Mouse (Mus musculus) forebrain, embryonic 15.5 days (tissue): Measurements from ENCODE around the gene Pprc1. TPM values are rescaled to one million over a fixed set of nuclear protein-coding genes. Genes with fewer than 3 reads are reported as not detected.

Source experiments
- ATAC-seq: fragments of 200-750 bp; cut with Nextera tagmentation; replicated peaks from 2 replicates; pipeline ENCODE4 v1.8.0; 2017; ENCODE audit warnings: mild to moderate bottlenecking, moderate TSS enrichment, moderate library complexity
- H3K27ac ChIP-seq: fragments of 300-500 bp; sonication (generic); replicated peaks from 2 replicates; pipeline ENCODE4 v1.5.1; 2015; ENCODE audit warnings: mild to moderate bottlenecking, inconsistent platforms
- H3K27me3 ChIP-seq: fragments of 300-500 bp; sonication (generic); 2 replicates; pipeline ENCODE4 v1.6.1; 2015; ENCODE audit warnings: inconsistent platforms
- H3K36me3 ChIP-seq: fragments of 300-500 bp; sonication (generic); 2 replicates; pipeline ENCODE4 v1.6.1; 2015; ENCODE audit warnings: mild to moderate bottlenecking, inconsistent platforms
- H3K4me1 ChIP-seq: fragments of 300-500 bp; sonication (generic); 2 replicates; pipeline ENCODE4 v1.6.1; 2015; ENCODE audit warnings: inconsistent platforms
- H3K4me2 ChIP-seq: fragments of 300-500 bp; sonication (generic); replicated peaks from 2 replicates; pipeline ENCODE4 v1.6.1; 2015; ENCODE audit warnings: mild to moderate bottlenecking, inconsistent platforms
- H3K4me3 ChIP-seq: fragments of 300-500 bp; sonication (generic); 2 replicates; pipeline ENCODE4 v1.5.1; 2015; ENCODE audit warnings: mild to moderate bottlenecking, inconsistent platforms
- H3K9ac ChIP-seq: fragments of 300-500 bp; sonication (generic); replicated peaks from 2 replicates; pipeline ENCODE4 v1.6.1; 2015; ENCODE audit warnings: mild to moderate bottlenecking, inconsistent platforms
- H3K9me3 ChIP-seq: fragments of 300-500 bp; sonication (generic); 2 replicates; pipeline ENCODE4 v1.6.1; 2016; ENCODE audit warnings: inconsistent platforms
- WGBS: fragments of 180-500 bp; shearing (Covaris S2); methylation state at CpG from one replicate; pipeline ENCODE4 v1.1.7; 2015; ENCODE audit warnings: mixed read lengths; 5-methylcytosine and 5-hydroxymethylcytosine counted together
- polyA plus RNA-seq: library from polyadenylated mRNA; unstranded; fragments of >200 nt; fragmentation: Nextera tagmentation; extraction: Ambion mirVana; gene quantifications from 2 replicates; pipeline ENCODE4 v1.2.1, GENCODE M21; 2015

Gene Pprc1
- 17.8 and 20.1 TPM in 2 replicates for polyA plus RNA-seq

DNA sequence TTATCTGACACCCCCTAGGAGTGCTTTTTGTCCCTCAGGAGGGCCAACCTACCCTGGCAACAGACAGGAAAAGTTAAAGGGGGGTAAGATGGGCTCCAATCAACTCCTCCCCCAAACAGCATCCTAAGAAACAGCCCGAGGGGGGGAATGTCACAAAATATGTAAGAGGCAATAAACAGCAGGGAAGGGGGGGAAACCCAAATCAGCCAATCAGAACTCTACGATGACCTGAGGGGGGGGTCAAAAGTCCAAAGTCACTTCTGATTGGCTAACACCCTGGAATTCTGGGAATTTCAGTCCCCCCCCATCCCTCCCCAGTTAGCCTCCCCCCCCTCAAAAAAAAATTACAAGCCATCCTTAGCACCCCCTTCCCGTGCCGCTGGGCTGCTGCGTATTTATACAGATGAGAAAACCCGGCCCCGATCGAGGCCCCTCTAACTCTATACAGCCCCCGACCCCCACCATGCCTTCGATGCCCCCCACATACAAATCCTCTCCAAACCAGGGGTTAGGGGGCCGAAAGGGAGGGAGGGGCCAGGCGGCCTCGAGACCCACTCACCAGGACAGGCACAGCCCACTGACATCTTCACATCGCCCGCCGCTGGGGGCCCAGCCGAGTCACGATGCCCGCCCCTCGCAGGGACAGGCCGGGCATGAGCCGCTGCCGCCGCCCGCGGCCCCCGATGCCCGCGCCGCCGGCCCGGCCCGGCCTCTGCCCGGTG is at the start of gene Pprc1:
Gene Pprc1 (plus strand): TSS at position 616 of the 722 bp plus-strand sequence.
- Histone ChIP-seq H3K27me3 (no peaks in the 10 kb centered on the region), H3K4me1 (peaks cover 62% of the 10 kb centered on the region), H3K9me3 (no peaks in the 10 kb centered on the region), H3K4me3 (peak within 1 kb of the TSS; percentile 99), H3K27ac (peak within 1 kb of the TSS; percentile 99), H3K9ac (peak within 1 kb of the TSS; percentile 99), H3K36me3 (no peaks in the 10 kb centered on the region), H3K4me2 (peak within 1 kb of the TSS; percentile 99)
- WGBS: under 1% methylated on average over 34 of the region's 34 CpGs
- no peak; the same call in 1 of the 2 replicates for ATAC-seq

GRCm38 (mm10) chr19:45997365-45997764 is 47.3 kb upstream of the Pprc1 start:
- no peaks in the 10 kb centered on the region for H3K27me3 ChIP-seq
- WGBS: 62% methylated on average over 5 of the region's 5 CpGs
- peak overlapping the region; percentile 58 for H3K4me2 ChIP-seq
- no peak for ATAC-seq
- H3K4me3 ChIP-seq: peak overlapping the region; percentile 61
- no peaks in the 10 kb centered on the region for H3K9me3 ChIP-seq
- H3K27ac ChIP-seq: no peak overlapping the region
- H3K36me3 ChIP-seq: no peaks in the 10 kb centered on the region
- peak overlapping the region; percentile 69 for H3K9ac ChIP-seq
- H3K4me1 ChIP-seq: peaks cover 16% of the 10 kb centered on the region

GRCm38 (mm10) chr19:45997785-45998693 is 46.6 kb upstream of the Pprc1 start, which contains the start of gene Armh3:
Armh3 (minus strand) TSS chr19:45998488.
- Histone ChIP-seq H3K9ac (peak within 1 kb of the TSS; percentile 69), H3K27me3 (no peaks in the 10 kb centered on the region), H3K4me1 (peaks cover 16% of the 10 kb centered on the region), H3K4me3 (peak within 1 kb of the TSS; percentile 61), H3K36me3 (no peaks in the 10 kb centered on the region), H3K9me3 (no peaks in the 10 kb centered on the region), H3K27ac (peak within 1 kb of the TSS; percentile 92), H3K4me2 (peak within 1 kb of the TSS; percentile 58)
- ATAC-seq: peak; percentile 96
- 1% methylated on average over 76 of the region's 76 CpGs for WGBS

DNA sequence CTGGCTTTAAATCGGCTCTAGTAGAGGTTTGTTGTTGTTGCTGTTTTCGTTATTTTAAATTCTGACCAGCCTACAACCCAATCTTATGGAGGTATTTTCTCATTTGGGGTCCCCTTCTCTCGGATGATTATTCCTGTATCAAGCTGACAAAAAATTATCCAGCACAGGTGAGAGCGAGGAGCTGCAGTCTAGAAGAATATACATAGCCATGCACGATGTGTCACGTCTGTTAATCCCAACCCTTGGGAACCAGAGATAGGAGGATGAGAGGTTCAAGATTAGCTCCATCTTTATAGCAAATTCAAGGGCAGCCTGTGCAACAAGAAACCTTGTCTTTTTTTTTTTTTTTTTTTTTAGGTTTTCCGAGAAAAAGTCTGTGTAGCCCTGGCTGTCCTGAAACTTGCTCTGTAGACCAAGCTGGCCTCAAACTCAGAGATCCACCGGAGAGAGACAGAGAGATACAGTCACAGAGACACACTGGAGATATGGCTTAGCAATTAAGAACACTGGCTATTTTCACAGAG is 45.9 kb upstream of the Pprc1 start:
- Histone ChIP-seq H3K36me3 (no peaks in the 10 kb centered on the region), H3K4me1 (peaks cover 22% of the 10 kb centered on the region), H3K4me3 (peak overlapping the region; percentile 61), H3K27ac (0 out of 2 replicates have a peak overlapping the region, but pooled peaks have one; percentile 92), H3K4me2 (peak overlapping the region; percentile 58), H3K9me3 (no peaks in the 10 kb centered on the region), H3K27me3 (0 out of 2 replicates have a peak, but pooled peaks cover 6% of the 10 kb centered on the region), H3K9ac (peak overlapping the region; percentile 69)
- ATAC-seq: peak; percentile 38
- 13% methylated on average over 8 of the region's 8 CpGs for WGBS

DNA sequence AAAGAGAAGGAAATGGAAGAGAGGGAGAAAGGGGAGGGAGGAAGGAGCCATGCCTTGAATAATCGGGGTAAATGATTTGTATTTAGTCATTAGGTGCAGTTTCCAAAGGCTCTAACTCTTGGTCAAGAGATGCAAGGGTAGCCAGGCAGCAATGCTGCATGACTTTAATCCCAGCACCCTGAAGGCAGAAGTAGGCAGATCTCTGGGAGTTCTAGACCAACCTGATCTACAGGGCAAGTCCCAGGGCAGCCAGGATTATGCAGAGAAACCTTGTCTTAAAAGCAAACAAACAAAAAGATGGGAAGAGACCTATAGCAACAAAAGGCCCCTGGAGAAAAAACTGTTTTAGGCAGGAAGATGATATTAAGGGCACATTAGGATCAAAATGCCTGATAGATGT is 45.3 kb upstream of the Pprc1 start:
- H3K27me3 ChIP-seq: peaks cover 11% of the 10 kb centered on the region; the same call in 1 of the 2 replicates
- no peak overlapping the region; the same call in 1 of the 2 replicates for H3K4me3 ChIP-seq
- WGBS: 67% methylated on average over 1 of the region's 1 CpGs
- no peak overlapping the region for H3K27ac ChIP-seq
- H3K9ac ChIP-seq: no peak overlapping the region
- H3K4me2 ChIP-seq: no peak overlapping the region
- no peaks in the 10 kb centered on the region for H3K36me3 ChIP-seq
- ATAC-seq: no peak
- H3K9me3 ChIP-seq: no peaks in the 10 kb centered on the region
- H3K4me1 ChIP-seq: peaks cover 26% of the 10 kb centered on the region

- no peak overlapping the region for H3K4me3 ChIP-seq
- no peaks in the 10 kb centered on the region for H3K9me3 ChIP-seq
- WGBS: 84% methylated on average over 9 of the region's 9 CpGs
- peaks cover 20% of the 10 kb centered on the region for H3K4me1 ChIP-seq
- H3K27ac ChIP-seq: no peak overlapping the region
- no peaks in the 10 kb centered on the region for H3K36me3 ChIP-seq
- H3K27me3 ChIP-seq: peaks cover 12% of the 10 kb centered on the region; the same call in 1 of the 2 replicates
- no peak overlapping the region for H3K9ac ChIP-seq
- no peak for ATAC-seq
- no peak overlapping the region for H3K4me2 ChIP-seq
Measured at GRCm38 (mm10) chr19:46002279-46002678, 42.4 kb upstream of the Pprc1 start.

- no peak within 1 kb of the TSS for H3K27ac ChIP-seq
- H3K36me3 ChIP-seq: no peaks in the 10 kb centered on the region
- H3K4me2 ChIP-seq: peak within 1 kb of the TSS; percentile 98
- WGBS: 1% methylated on average over 70 of the region's 70 CpGs
- peaks cover 12% of the 10 kb centered on the region; the same call in 1 of the 2 replicates for H3K27me3 ChIP-seq
- peak; percentile 59 for ATAC-seq
- peaks cover 15% of the 10 kb centered on the region for H3K4me1 ChIP-seq
- no peaks in the 10 kb centered on the region for H3K9me3 ChIP-seq
- H3K4me3 ChIP-seq: peak within 1 kb of the TSS; percentile 55
- H3K9ac ChIP-seq: peak within 1 kb of the TSS; percentile 55
Measured at GRCm38 (mm10) chr19:46003371-46004226, 41.1 kb upstream of the Pprc1 start, which contains the start of gene Hps6. Hps6 (plus strand) TSS chr19:46003508.

DNA sequence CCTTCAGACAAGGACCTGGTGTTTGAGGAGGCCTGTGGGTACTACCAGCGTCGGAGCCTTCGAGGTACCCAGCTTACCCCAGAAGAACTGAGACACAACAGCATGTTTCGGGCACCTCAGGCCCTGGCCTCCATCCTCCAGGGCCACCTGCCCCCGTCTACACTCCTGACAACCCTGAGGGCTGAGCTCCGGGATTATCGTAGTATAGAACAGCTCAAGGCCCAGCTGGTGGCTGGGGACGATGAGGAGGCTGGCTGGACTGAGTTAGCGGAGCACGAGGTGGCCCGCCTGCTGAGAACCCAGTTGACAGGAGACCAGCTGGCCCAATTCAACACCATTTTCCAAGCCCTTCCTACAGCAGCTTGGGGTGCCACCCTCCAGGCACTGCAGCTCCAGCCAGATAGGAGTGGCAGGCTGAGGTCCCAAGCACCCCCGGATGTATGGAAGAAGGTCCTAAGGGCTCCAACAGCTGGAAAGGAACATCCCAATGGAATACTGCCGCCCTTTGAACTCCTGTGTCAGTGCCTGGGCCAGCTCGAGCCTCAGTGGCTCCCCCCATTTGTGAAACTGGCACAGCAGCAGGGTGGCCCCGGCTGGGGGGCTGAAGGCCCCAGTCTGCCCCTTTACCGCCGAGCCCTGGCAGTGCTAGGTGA is 39.7 kb upstream of the Pprc1 start:
- Histone ChIP-seq H3K4me2 (no peak overlapping the region), H3K4me1 (peaks cover 10% of the 10 kb centered on the region), H3K27ac (no peak overlapping the region), H3K9ac (no peak overlapping the region), H3K27me3 (peaks cover 12% of the 10 kb centered on the region; the same call in 1 of the 2 replicates), H3K4me3 (no peak overlapping the region), H3K9me3 (no peaks in the 10 kb centered on the region), H3K36me3 (no peaks in the 10 kb centered on the region)
- ATAC-seq: no peak
- WGBS: 69% methylated on average over 17 of the region's 17 CpGs

DNA sequence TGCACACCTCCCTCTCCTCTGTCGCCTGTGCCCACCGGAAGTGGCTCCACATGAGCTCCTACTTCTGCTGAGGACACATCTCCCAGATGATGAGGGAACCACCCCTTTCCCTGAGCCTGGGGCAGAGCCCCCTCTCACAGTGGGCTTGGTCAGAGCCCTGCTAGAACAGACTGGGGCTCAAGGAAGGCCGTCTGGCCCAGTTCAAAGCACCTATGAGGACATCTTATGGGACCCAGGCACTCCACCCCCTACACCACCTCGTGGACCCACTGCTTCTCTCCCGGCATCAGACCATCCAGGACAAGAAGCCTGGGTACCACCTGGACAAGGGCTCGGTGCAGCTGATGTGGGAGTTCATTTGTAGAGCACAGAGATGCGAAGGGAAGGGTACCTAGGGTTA is 39.0 kb upstream of the Pprc1 start:
- WGBS: 89% methylated on average over 7 of the region's 7 CpGs
- Histone ChIP-seq H3K9me3 (no peaks in the 10 kb centered on the region), H3K27me3 (peaks cover 12% of the 10 kb centered on the region; the same call in 1 of the 2 replicates), H3K9ac (no peak overlapping the region), H3K4me1 (peaks cover 10% of the 10 kb centered on the region), H3K4me2 (no peak overlapping the region), H3K36me3 (no peaks in the 10 kb centered on the region), H3K4me3 (no peak overlapping the region), H3K27ac (no peak overlapping the region)
- no peak for ATAC-seq

GRCm38 (mm10) chr19:46014572-46015178 is 30.0 kb upstream of the Pprc1 start:
- Histone ChIP-seq H3K9ac (no peak overlapping the region), H3K4me2 (no peak overlapping the region), H3K36me3 (no peaks in the 10 kb centered on the region), H3K27me3 (no peaks in the 10 kb centered on the region), H3K4me1 (no peaks in the 10 kb centered on the region), H3K4me3 (no peak overlapping the region), H3K9me3 (no peaks in the 10 kb centered on the region), H3K27ac (no peak overlapping the region)
- 43% methylated on average over 12 of the region's 12 CpGs for WGBS
- ATAC-seq: no peak
